Mouse (Mus musculus) olfactory bulb, adult 2 months (tissue): ENCODE data around the gene Npy1r. TPM values are rescaled to one million over a fixed set of nuclear protein-coding genes. Genes with fewer than 3 reads are reported as not detected.

ENCODE experiments used
- H3K27ac ChIP-seq: fragments of 200-500 bp; 2 replicates; pipeline ENCODE4 v1.5.1; 2012; ENCODE audit warnings: low read depth, low read length; ENCODE audit not compliant: insufficient read depth
- H3K4me1 ChIP-seq: fragments of 200-500 bp; 2 replicates; pipeline ENCODE4 v1.6.1; 2012; ENCODE audit warnings: low read length; ENCODE audit not compliant: control insufficient read depth, insufficient read depth
- H3K4me3 ChIP-seq: fragments of 200-500 bp; 2 replicates; pipeline ENCODE4 v1.5.1; 2012; ENCODE audit warnings: mild to moderate bottlenecking, low read depth, low read length, moderate library complexity; ENCODE audit not compliant: insufficient read depth
- CTCF ChIP-seq: fragments of 200-500 bp; IDR thresholded peaks from 2 replicates; pipeline ENCODE4 v1.5.1; 2012; ENCODE audit warnings: low read depth, mild to moderate bottlenecking, low read length, moderate library complexity; ENCODE audit not compliant: insufficient read depth
- POLR2A ChIP-seq: fragments of 200-500 bp; IDR thresholded peaks from 2 replicates; pipeline ENCODE4 v1.6.1; 2012; ENCODE audit warnings: mild to moderate bottlenecking, low read depth, low read length, moderate library complexity; ENCODE audit not compliant: insufficient read depth
- WGBS: fragments of 180-500 bp; shearing (Covaris S2); methylation state at CpG from one replicate; pipeline ENCODE4 v1.1.7; 2018; 5-methylcytosine and 5-hydroxymethylcytosine counted together
- polyA plus RNA-seq: library from polyadenylated mRNA; stranded (reverse); fragments of >200 nt; gene quantifications from 2 replicates; pipeline ENCODE4 v1.2.4, GENCODE M21; 2012; ENCODE audit warnings: low replicate concordance; ENCODE audit not compliant: missing spikeins, insufficient read depth, insufficient read length

Npy1r gene
- not detected in 2 replicates for polyA plus RNA-seq

GRCm38 (mm10) chr8:66696970-66697843 lies at the start of gene Npy1r:
Gene Npy1r (plus strand): TSS chr8:66697192.
- WGBS, result under 1% methylated on average over 30 of the region's 30 CpGs
- no peak for TF ChIP-seq POLR2A
- TF ChIP-seq CTCF, result no peak
- Histone ChIP-seq H3K4me3 (peak within 1 kb of the TSS; percentile 63), H3K4me1 (0 out of 2 replicates have a peak, but pooled peaks cover 2% of the 10 kb centered on the region), H3K27ac (peak within 1 kb of the TSS; percentile 1; the same call in 1 of the 2 replicates)

GRCm38 (mm10) chr8:66681261-66681660 lies 15.7 kb upstream of the Npy1r start:
- no peak overlapping the region for H3K4me3 ChIP-seq
- no peak for TF ChIP-seq POLR2A
- no peak for TF ChIP-seq CTCF
- no peaks in the 10 kb centered on the region; the same call in 1 of the 2 replicates for H3K4me1 ChIP-seq
- no peak overlapping the region for H3K27ac ChIP-seq
- WGBS, result 80% methylated on average over 2 of the region's 2 CpGs

- peak within 1 kb of the TSS; percentile 65 for H3K27ac ChIP-seq
- peak within 1 kb of the TSS; percentile 69 for H3K4me3 ChIP-seq
- H3K4me1 ChIP-seq, result peaks cover 2% of the 10 kb centered on the region; the same call in 1 of the 2 replicates
- TF ChIP-seq CTCF (no peak), POLR2A (no peak; the same call in 1 of the 2 replicates)
- WGBS, result under 1% methylated on average over 43 of the region's 43 CpGs
These were observed 9.3 kb upstream of the Npy1r start, which contains the start of gene Npy5r for GRCm38 (mm10) chr8:66687511-66688329. Gene Npy5r (minus strand): TSS chr8:66688128.

- no peak overlapping the region for H3K27ac ChIP-seq
- WGBS, result 29% methylated on average over 6 of the region's 6 CpGs
- TF ChIP-seq POLR2A (no peak), CTCF (no peak)
These were observed 8.6 kb upstream of the Npy1r start for GRCm38 (mm10) chr8:66688395-66688794.

GRCm38 (mm10) chr8:66688799-66689198 lies 8.2 kb upstream of the Npy1r start:
- Histone ChIP-seq H3K4me3 (no peak overlapping the region), H3K4me1 (peaks cover 2% of the 10 kb centered on the region; the same call in 1 of the 2 replicates), H3K27ac (no peak overlapping the region)
- WGBS, result 80% methylated on average over 4 of the region's 4 CpGs
- TF ChIP-seq POLR2A (no peak), CTCF (no peak)

More at GRCm38 (mm10) chr8:66688395-66688794, 8.6 kb upstream of the Npy1r start:
- H3K4me3 ChIP-seq, result no peak overlapping the region
- peaks cover 2% of the 10 kb centered on the region; the same call in 1 of the 2 replicates for H3K4me1 ChIP-seq

GRCm38 (mm10) chr8:66690402-66690801 lies 6.6 kb upstream of the Npy1r start:
- no peak overlapping the region for H3K4me3 ChIP-seq
- no peak overlapping the region for H3K27ac ChIP-seq
- peaks cover 2% of the 10 kb centered on the region; the same call in 1 of the 2 replicates for H3K4me1 ChIP-seq
- TF ChIP-seq POLR2A, result no peak
- TF ChIP-seq CTCF, result no peak
- WGBS, result 77% methylated on average over 5 of the region's 5 CpGs

- WGBS, result 0% methylated on average over 7 of the region's 7 CpGs
- Histone ChIP-seq H3K27ac (no peak overlapping the region), H3K4me1 (0 out of 2 replicates have a peak, but pooled peaks cover 2% of the 10 kb centered on the region), H3K4me3 (peak overlapping the region; percentile 63)
- TF ChIP-seq CTCF (no peak), POLR2A (no peak)
These were observed 1.0 kb downstream of the Npy1r start for GRCm38 (mm10) chr8:66698011-66698410.

- 64% methylated on average over 7 of the region's 7 CpGs for WGBS
- no peak overlapping the region for H3K27ac ChIP-seq
These were observed 1.8 kb downstream of the Npy1r start for GRCm38 (mm10) chr8:66698782-66699181.

More at GRCm38 (mm10) chr8:66698782-66699181, 1.8 kb downstream of the Npy1r start:
- TF ChIP-seq POLR2A, result no peak
- no peak for TF ChIP-seq CTCF
- Histone ChIP-seq H3K4me3 (no peak overlapping the region), H3K4me1 (0 out of 2 replicates have a peak, but pooled peaks cover 2% of the 10 kb centered on the region)
